Mouse (Mus musculus) bone marrow macrophage, adult 2 months (primary cell): Measurements from ENCODE around the gene Hist2h2aa2.

Experiments used
- CTCF ChIP-seq: IDR thresholded peaks from 2 replicates; pipeline ENCODE4 v1.5.1; 2012; ENCODE audit warnings: low read depth, mild to moderate bottlenecking, low read length, moderate library complexity
- POLR2A ChIP-seq: IDR thresholded peaks from 2 replicates; pipeline ENCODE4 v1.6.1; 2012; ENCODE audit warnings: mild to moderate bottlenecking, low read depth, low read length, borderline replicate concordance

DNA sequence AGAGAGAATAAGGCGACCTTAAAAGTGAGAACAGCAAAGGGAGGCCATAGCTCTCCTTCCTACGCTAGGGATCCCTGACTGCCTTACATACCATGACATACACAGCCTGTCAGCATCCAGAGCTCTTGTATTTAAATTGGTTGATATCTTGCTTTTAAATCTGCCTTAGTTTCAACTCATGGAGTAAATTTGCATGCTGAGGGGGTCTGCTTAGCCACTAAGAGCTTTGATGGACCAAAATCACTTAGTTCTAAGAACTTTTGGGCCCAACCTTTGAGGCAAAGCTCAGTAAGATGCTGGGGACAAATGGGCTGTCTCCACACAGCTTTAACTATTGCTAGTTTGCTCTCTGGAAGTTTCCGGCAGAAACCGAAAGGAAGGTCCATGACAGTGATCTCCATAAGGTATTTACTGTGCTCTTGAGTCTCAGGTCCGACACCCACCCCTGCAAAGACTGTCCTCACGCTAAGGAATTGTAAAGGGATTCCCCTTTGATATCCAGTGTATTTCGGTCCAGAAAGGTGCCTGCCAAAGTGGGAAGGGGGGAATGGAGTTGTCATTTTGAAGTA, 2.7 kb downstream of the Hist2h2aa2 start:
- TF ChIP-seq CTCF (no peak), POLR2A (no peak)
